Mouse (Mus musculus): ENCODE results near the gene Lin37. TPM values are rescaled to one million over a fixed set of nuclear protein-coding genes. Genes with fewer than 3 reads are reported as not detected.

Lin37 gene
- polyA plus RNA-seq (2015; fragmentation: Nextera tagmentation; extraction: Ambion mirVana) = 45.6 and 46.8 TPM in 2 replicates

DNA sequence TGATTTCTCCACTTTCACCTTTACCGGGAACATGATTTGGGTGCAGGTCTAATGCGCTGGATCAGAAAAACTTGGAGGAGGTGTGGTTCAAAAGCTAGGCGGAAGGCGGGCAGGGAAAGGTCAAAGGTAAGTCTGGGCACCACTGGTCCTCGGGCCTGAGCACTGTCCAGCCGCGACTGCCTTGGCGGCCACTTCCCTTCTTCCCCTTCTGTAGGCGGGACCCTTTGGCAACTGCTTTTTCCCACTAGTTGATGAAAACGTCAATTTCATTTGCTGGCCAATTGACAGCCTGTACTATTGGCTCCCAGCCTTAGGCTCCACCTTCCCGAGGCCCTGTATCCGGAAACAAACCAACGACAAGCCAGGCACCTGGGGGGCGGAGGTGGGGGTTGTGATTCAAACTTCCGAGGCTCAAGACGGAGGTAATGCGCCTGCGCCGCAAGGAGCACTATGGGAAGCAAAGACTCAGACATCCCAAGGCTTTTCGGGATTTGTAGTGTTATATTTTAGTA lies at the start of gene Lin37:
Lin37 (minus strand) TSS at position 396 of the 512 bp plus-strand sequence.
- H3K4me3 ChIP-seq (replicated peaks) = peak within 1 kb of the TSS; percentile 74
- peaks cover 28% of the 10 kb centered on the region for H3K36me3 ChIP-seq
- H3K9ac ChIP-seq = peak within 1 kb of the TSS; percentile 79
- no peaks in the 10 kb centered on the region for H3K27me3 ChIP-seq
- WGBS = under 1% methylated on average over 20 of the region's 20 CpGs
- H3K9me3 ChIP-seq (replicated peaks) = no peaks in the 10 kb centered on the region
- ATAC-seq (ENCODE audit: insufficient number of reproducible peaks, low FRiP score, low TSS enrichment, low read depth) = peak; percentile 87
- H3K4me1 ChIP-seq = peaks cover 33% of the 10 kb centered on the region
- peak within 1 kb of the TSS; percentile 71 for H3K27ac ChIP-seq (replicated peaks)
- peak within 1 kb of the TSS; percentile 86 for H3K4me2 ChIP-seq (replicated peaks)

- Histone ChIP-seq H3K27ac (replicated peaks) (no peak overlapping the region), H3K27me3 (no peaks in the 10 kb centered on the region), H3K36me3 (no peaks in the 10 kb centered on the region), H3K4me1 (peaks cover 7% of the 10 kb centered on the region; the same call in 1 of the 2 replicates), H3K4me3 (replicated peaks) (no peak overlapping the region), H3K9ac (no peak overlapping the region), H3K4me2 (replicated peaks) (no peak overlapping the region), H3K9me3 (replicated peaks) (no peaks in the 10 kb centered on the region)
- no peak for ATAC-seq (ENCODE audit: insufficient number of reproducible peaks, low FRiP score, low TSS enrichment, low read depth)
- 48% methylated on average over 16 of the region's 16 CpGs for WGBS
Observed at GRCm38 (mm10) chr7:30608476-30608875, 48.8 kb upstream of the Lin37 start.

DNA sequence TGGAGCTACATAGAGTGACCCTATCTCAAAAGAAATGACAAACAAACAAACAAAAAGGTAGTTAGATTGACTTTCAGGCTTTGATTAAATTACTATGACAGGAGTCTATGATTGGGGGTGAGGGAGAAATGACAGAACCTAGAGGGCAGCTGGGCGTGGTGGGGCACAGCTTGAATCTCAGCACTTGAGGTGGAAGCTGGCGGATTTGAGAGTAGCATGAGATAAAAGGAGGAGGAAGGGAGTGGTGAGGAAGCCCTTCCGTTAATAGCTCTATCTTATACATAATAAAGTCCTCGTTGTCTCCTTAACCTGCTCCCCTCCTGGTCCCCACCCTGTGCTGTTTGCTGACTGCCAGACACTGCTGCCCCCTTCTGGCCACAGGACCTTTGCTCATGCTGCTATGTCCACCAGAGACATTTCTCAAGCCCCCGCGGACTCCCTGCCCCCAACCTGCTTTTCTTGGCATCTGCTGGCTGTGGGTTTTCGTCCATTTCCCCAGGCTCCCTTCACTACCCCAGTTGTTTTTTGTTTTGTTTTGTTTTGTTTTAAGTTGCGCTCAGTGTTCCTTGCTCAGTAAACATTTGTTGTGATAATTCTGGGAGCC lies 48.2 kb upstream of the Lin37 start:
- no peaks in the 10 kb centered on the region for H3K9me3 ChIP-seq (replicated peaks)
- H3K27me3 ChIP-seq = no peaks in the 10 kb centered on the region
- H3K4me3 ChIP-seq (replicated peaks) = no peak overlapping the region
- no peak overlapping the region; the same call in 1 of the 2 replicates for H3K4me2 ChIP-seq (replicated peaks)
- no peaks in the 10 kb centered on the region for H3K36me3 ChIP-seq
- no peak for ATAC-seq (ENCODE audit: insufficient number of reproducible peaks, low FRiP score, low TSS enrichment, low read depth)
- H3K27ac ChIP-seq (replicated peaks) = no peak overlapping the region
- H3K4me1 ChIP-seq = peaks cover 7% of the 10 kb centered on the region; the same call in 1 of the 2 replicates
- H3K9ac ChIP-seq = no peak overlapping the region
- WGBS = 25% methylated on average over 8 of the region's 8 CpGs

- ATAC-seq (ENCODE audit: insufficient number of reproducible peaks, low FRiP score, low TSS enrichment, low read depth) = no peak
- 84% methylated on average over 8 of the region's 8 CpGs for WGBS
- H3K9ac ChIP-seq = no peak overlapping the region
- no peak overlapping the region for H3K27ac ChIP-seq (replicated peaks)
- no peak overlapping the region for H3K4me3 ChIP-seq (replicated peaks)
- no peaks in the 10 kb centered on the region for H3K27me3 ChIP-seq
- no peaks in the 10 kb centered on the region for H3K9me3 ChIP-seq (replicated peaks)
- no peaks in the 10 kb centered on the region for H3K36me3 ChIP-seq
- H3K4me1 ChIP-seq = peaks cover 7% of the 10 kb centered on the region; the same call in 1 of the 2 replicates
- no peak overlapping the region for H3K4me2 ChIP-seq (replicated peaks)
Observed at GRCm38 (mm10) chr7:30604944-30605343, 45.3 kb upstream of the Lin37 start.

GRCm38 (mm10) chr7:30604424-30604823 lies 44.8 kb upstream of the Lin37 start:
- no peak overlapping the region for H3K27ac ChIP-seq (replicated peaks)
- ATAC-seq (ENCODE audit: insufficient number of reproducible peaks, low FRiP score, low TSS enrichment, low read depth) = no peak
- 42% methylated on average over 8 of the region's 8 CpGs for WGBS

GRCm38 (mm10) chr7:30602583-30602982 lies 42.9 kb upstream of the Lin37 start:
- Histone ChIP-seq H3K36me3 (no peaks in the 10 kb centered on the region), H3K9me3 (replicated peaks) (no peaks in the 10 kb centered on the region), H3K4me2 (replicated peaks) (no peak overlapping the region), H3K27me3 (no peaks in the 10 kb centered on the region), H3K4me1 (peaks cover 3% of the 10 kb centered on the region; the same call in 1 of the 2 replicates), H3K9ac (no peak overlapping the region), H3K27ac (replicated peaks) (0 out of 2 replicates have a peak overlapping the region, but pooled peaks have one; percentile 44), H3K4me3 (replicated peaks) (no peak overlapping the region)
- ATAC-seq (ENCODE audit: insufficient number of reproducible peaks, low FRiP score, low TSS enrichment, low read depth) = no peak
- WGBS = 13% methylated on average over 3 of the region's 3 CpGs

More at GRCm38 (mm10) chr7:30604424-30604823, 44.8 kb upstream of the Lin37 start:
- Histone ChIP-seq H3K4me1 (peaks cover 10% of the 10 kb centered on the region; the same call in 1 of the 2 replicates), H3K27me3 (no peaks in the 10 kb centered on the region), H3K9me3 (replicated peaks) (no peaks in the 10 kb centered on the region), H3K4me3 (replicated peaks) (no peak overlapping the region), H3K9ac (no peak overlapping the region), H3K4me2 (replicated peaks) (no peak overlapping the region), H3K36me3 (no peaks in the 10 kb centered on the region)

DNA sequence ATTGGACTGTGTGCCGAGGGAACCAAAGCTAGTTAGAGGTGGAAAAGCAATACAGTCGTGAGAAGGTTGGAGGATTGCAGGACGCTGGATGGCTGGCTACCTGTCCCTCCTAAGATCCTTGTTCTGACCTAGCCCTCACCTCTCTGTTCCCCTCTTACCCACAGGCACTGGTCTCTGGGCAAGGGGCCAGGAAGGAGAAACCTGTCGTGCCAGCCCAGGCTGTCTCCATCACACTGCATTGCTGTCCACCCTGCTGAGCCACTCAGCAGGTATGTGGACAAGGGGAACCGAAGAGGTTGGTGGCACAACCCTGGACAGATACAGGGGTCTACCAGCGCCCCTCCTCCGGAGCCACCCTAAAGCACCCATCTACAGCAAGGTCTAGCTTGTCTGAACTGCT lies 41.0 kb upstream of the Lin37 start:
- Histone ChIP-seq H3K9me3 (replicated peaks) (no peaks in the 10 kb centered on the region), H3K4me2 (replicated peaks) (no peak overlapping the region), H3K27ac (replicated peaks) (peak overlapping the region; percentile 24; the same call in 1 of the 2 replicates), H3K36me3 (no peaks in the 10 kb centered on the region), H3K4me1 (peaks cover 3% of the 10 kb centered on the region; the same call in 1 of the 2 replicates), H3K4me3 (replicated peaks) (no peak overlapping the region), H3K9ac (no peak overlapping the region), H3K27me3 (no peaks in the 10 kb centered on the region)
- no peak for ATAC-seq (ENCODE audit: insufficient number of reproducible peaks, low FRiP score, low TSS enrichment, low read depth)
- WGBS = 63% methylated on average over 7 of the region's 7 CpGs

DNA sequence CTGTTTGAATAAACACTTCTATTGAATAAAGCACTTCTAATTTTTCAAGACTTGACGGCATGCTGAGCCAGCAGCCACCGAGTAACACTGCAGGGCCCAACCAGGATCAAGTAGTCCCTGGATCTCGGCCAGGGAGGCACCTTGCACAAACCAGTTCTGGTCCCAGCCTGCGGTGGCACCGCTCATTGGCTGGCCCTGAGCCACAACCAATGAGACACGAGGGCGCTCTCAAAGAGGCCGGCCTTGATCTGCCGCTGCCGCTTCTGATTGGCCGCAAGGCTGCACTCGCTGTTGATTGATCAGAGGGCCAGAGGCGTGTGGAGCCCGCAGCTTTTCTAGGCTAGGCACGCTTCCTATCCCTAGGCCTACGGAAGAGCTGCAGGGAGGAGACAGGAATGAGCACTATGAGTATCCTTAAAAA lies 40.3 kb upstream of the Lin37 start:
- peak; percentile 85 for ATAC-seq (ENCODE audit: insufficient number of reproducible peaks, low FRiP score, low TSS enrichment, low read depth)
- H3K27ac ChIP-seq (replicated peaks) = peak overlapping the region; percentile 55
- peaks cover 3% of the 10 kb centered on the region; the same call in 1 of the 2 replicates for H3K4me1 ChIP-seq
- H3K36me3 ChIP-seq = no peaks in the 10 kb centered on the region
- H3K27me3 ChIP-seq = no peaks in the 10 kb centered on the region
- no peak overlapping the region for H3K4me3 ChIP-seq (replicated peaks)
- 1% methylated on average over 16 of the region's 16 CpGs for WGBS
- no peak overlapping the region for H3K9ac ChIP-seq
- 0 out of 2 replicates have a peak overlapping the region, but pooled peaks have one; percentile 6 for H3K4me2 ChIP-seq (replicated peaks)
- H3K9me3 ChIP-seq (replicated peaks) = no peaks in the 10 kb centered on the region

- 90% methylated on average over 12 of the region's 12 CpGs for WGBS
- Histone ChIP-seq H3K27ac (replicated peaks) (peak within 1 kb of the TSS; percentile 55), H3K9me3 (replicated peaks) (no peaks in the 10 kb centered on the region), H3K36me3 (no peaks in the 10 kb centered on the region), H3K4me2 (replicated peaks) (no peak within 1 kb of the TSS), H3K4me3 (replicated peaks) (no peak within 1 kb of the TSS), H3K4me1 (peaks cover 3% of the 10 kb centered on the region; the same call in 1 of the 2 replicates), H3K27me3 (no peaks in the 10 kb centered on the region), H3K9ac (no peak within 1 kb of the TSS)
- ATAC-seq (ENCODE audit: insufficient number of reproducible peaks, low FRiP score, low TSS enrichment, low read depth) = no peak
Observed at GRCm38 (mm10) chr7:30598786-30599185, 39.1 kb upstream of the Lin37 start, which contains the start of gene Zbtb32. Gene Zbtb32 (minus strand): TSS chr7:30598909.

DNA sequence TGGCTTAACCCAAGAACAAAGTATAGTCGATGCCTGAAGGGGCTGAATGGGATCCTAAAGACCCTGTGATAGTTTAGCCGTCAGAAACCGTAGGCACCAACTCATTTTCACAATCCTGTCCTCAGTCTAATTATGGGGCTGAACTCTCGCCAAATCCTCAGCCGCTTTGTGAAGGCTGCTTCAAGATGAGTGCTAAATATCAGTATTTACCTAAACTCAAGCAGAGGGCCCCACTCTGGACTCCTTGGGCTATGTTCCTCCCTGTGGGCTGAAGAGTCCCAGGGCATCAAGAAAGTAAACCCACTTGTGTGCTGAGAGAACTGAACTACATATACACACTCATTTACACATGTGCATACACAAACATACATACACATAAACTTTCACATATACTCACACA lies 37.2 kb upstream of the Lin37 start:
- peaks cover 3% of the 10 kb centered on the region; the same call in 1 of the 2 replicates for H3K4me1 ChIP-seq
- no peak overlapping the region for H3K27ac ChIP-seq (replicated peaks)
- WGBS = 54% methylated on average over 5 of the region's 5 CpGs
- no peak overlapping the region for H3K4me3 ChIP-seq (replicated peaks)
- no peaks in the 10 kb centered on the region for H3K9me3 ChIP-seq (replicated peaks)
- H3K4me2 ChIP-seq (replicated peaks) = no peak overlapping the region
- H3K9ac ChIP-seq = no peak overlapping the region
- no peaks in the 10 kb centered on the region for H3K27me3 ChIP-seq
- H3K36me3 ChIP-seq = no peaks in the 10 kb centered on the region
- no peak for ATAC-seq (ENCODE audit: insufficient number of reproducible peaks, low FRiP score, low TSS enrichment, low read depth)

DNA sequence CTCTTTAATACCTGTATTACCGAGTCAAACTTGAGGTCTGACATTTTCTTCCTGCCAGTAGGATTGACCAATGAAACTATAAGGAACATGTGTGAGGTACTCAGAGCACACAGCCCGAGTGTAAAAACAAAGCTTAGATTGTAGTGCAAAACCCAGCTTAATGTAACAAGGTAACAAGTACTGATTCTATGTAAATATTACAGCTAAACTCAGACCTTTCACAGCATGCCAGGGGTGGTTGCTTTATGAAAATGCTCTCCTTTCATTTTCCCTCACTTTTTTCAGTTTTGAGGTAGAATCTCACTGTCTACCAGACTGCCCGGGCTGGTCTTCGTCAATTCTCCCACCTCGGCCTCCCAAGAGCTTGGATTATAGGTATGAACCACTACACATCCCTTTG lies 36.5 kb upstream of the Lin37 start:
- no peak overlapping the region for H3K9ac ChIP-seq
- 71% methylated on average over 5 of the region's 5 CpGs for WGBS
- no peaks in the 10 kb centered on the region for H3K9me3 ChIP-seq (replicated peaks)
- H3K4me1 ChIP-seq = peaks cover 3% of the 10 kb centered on the region; the same call in 1 of the 2 replicates
- no peaks in the 10 kb centered on the region for H3K27me3 ChIP-seq
- no peak for ATAC-seq (ENCODE audit: insufficient number of reproducible peaks, low FRiP score, low TSS enrichment, low read depth)
- H3K36me3 ChIP-seq = no peaks in the 10 kb centered on the region
- H3K4me2 ChIP-seq (replicated peaks) = no peak overlapping the region
- H3K27ac ChIP-seq (replicated peaks) = no peak overlapping the region
- no peak overlapping the region for H3K4me3 ChIP-seq (replicated peaks)
